Mouse (Mus musculus) MEL (cell line): Measurements from ENCODE around the gene Fzd4. TPM values are rescaled to one million over a fixed set of nuclear protein-coding genes. Genes with fewer than 3 reads are reported as not detected.
A peak's percentile ranks its signal among the peaks of the same experiment; 100 is the strongest.

Experiments
- DNase-seq: peaks from one replicate; pipeline ENCODE4 v3.0.0; 2011; ENCODE audit warnings: low read depth, low spot score
- H3K27ac ChIP-seq: 2 replicates; pipeline ENCODE4 v1.5.1; 2012; ENCODE audit warnings: low read depth, mild to moderate bottlenecking, control low read depth, low read length, moderate library complexity; ENCODE audit not compliant: control insufficient read depth
- H3K27me3 ChIP-seq, 2 experiments: fragments of 150-350 bp in 1 of 2; sonication (generic) in 1 of 2; 2 replicates each; pipeline ENCODE4 v1.6.1; 2012; ENCODE audit warnings: low read length in 2 of 2, mild to moderate bottlenecking in 2 of 2, improper control_type of control experiment in 1 of 2, moderate library complexity in 1 of 2; ENCODE audit not compliant: insufficient read depth in 2 of 2, control insufficient read depth in 1 of 2
- H3K36me3 ChIP-seq, 2 experiments: 2 replicates each; pipeline ENCODE4 v1.6.1; 2012 to 2014; ENCODE audit warnings: low read length in 2 of 2, improper control_type of control experiment in 1 of 2, inconsistent platforms in 1 of 2, mild to moderate bottlenecking in 1 of 2; ENCODE audit not compliant: insufficient read depth in 2 of 2, control insufficient read depth in 1 of 2
- H3K4me1 ChIP-seq, 2 experiments: fragments of 150-350 bp in 1 of 2; sonication (generic) in 1 of 2; 2 replicates each; pipeline ENCODE4 v1.6.1; 2012; ENCODE audit warnings: low read length in 2 of 2, improper control_type of control experiment in 1 of 2, mild to moderate bottlenecking in 1 of 2; ENCODE audit not compliant: insufficient read depth in 2 of 2, control insufficient read depth in 1 of 2
- H3K4me3 ChIP-seq, 2 experiments: fragments of 150-350 bp in 1 of 2; sonication (generic) in 1 of 2; 2 replicates each; pipeline ENCODE4 v1.5.1; 2012; ENCODE audit warnings: low read depth in 2 of 2, low read length in 2 of 2, mild to moderate bottlenecking in 2 of 2, moderate library complexity in 2 of 2, control low read depth in 1 of 2, improper control_type of control experiment in 1 of 2; ENCODE audit not compliant: control insufficient read depth in 1 of 2, insufficient read depth in 1 of 2
- H3K79me2 ChIP-seq: 2 replicates; pipeline ENCODE4 v1.6.1; 2012; ENCODE audit warnings: mild to moderate bottlenecking, low read length, moderate library complexity; ENCODE audit not compliant: control insufficient read depth, poor library complexity, insufficient read depth
- H3K9ac ChIP-seq: 2 replicates; pipeline ENCODE4 v1.6.1; 2012; ENCODE audit warnings: low read depth, mild to moderate bottlenecking, control low read depth, low read length, moderate library complexity; ENCODE audit not compliant: control insufficient read depth, poor library complexity, severe bottlenecking
- H3K9me3 ChIP-seq: fragments of 150-350 bp; sonication (generic); replicated peaks from 2 replicates; pipeline ENCODE4 v1.6.1; 2012; ENCODE audit warnings: mild to moderate bottlenecking, low read length, improper control_type of control experiment, moderate library complexity; ENCODE audit not compliant: insufficient read depth
- CHD1 ChIP-seq: IDR thresholded peaks from 2 replicates; pipeline ENCODE4 v1.6.1; 2012; ENCODE audit warnings: low read depth, mild to moderate bottlenecking, inconsistent platforms, low read length, improper control_type of control experiment
- E2F4 ChIP-seq: IDR thresholded peaks from 2 replicates; pipeline ENCODE4 v1.6.1; 2011; ENCODE audit warnings: low read depth, low read length, improper control_type of control experiment, borderline replicate concordance
- EP300 ChIP-seq, 2 experiments: IDR thresholded peaks; 2 replicates each; pipeline ENCODE4 v1.6.1; 2011; ENCODE audit warnings: improper control_type of control experiment in 2 of 2, low read length in 2 of 2, low read depth in 1 of 2, mild to moderate bottlenecking in 1 of 2
- ETS1 ChIP-seq: IDR thresholded peaks from 2 replicates; pipeline ENCODE4 v1.6.1; 2012; ENCODE audit warnings: low read depth, mild to moderate bottlenecking, inconsistent platforms, low read length, improper control_type of control experiment, moderate library complexity
- GABPA ChIP-seq: IDR thresholded peaks from 2 replicates; pipeline ENCODE4 v1.6.1; 2012; ENCODE audit warnings: low read depth, mild to moderate bottlenecking, inconsistent platforms, low read length, improper control_type of control experiment, moderate library complexity
- GATA1 ChIP-seq: IDR thresholded peaks from 2 replicates; pipeline ENCODE4 v1.6.1; 2011; ENCODE audit warnings: low read depth, low read length, improper control_type of control experiment
- HCFC1 ChIP-seq: IDR thresholded peaks from 2 replicates; pipeline ENCODE4 v1.6.1; 2012; ENCODE audit warnings: low read depth, mild to moderate bottlenecking, inconsistent platforms, low read length, improper control_type of control experiment, moderate library complexity
- MAX ChIP-seq: IDR thresholded peaks from 2 replicates; pipeline ENCODE4 v1.6.1; 2011; ENCODE audit warnings: low read length, improper control_type of control experiment
- MAZ ChIP-seq: IDR thresholded peaks from 2 replicates; pipeline ENCODE4 v1.6.1; 2012; ENCODE audit warnings: low read depth, mild to moderate bottlenecking, inconsistent platforms, low read length, improper control_type of control experiment
- POLR2A ChIP-seq, 2 experiments: IDR thresholded peaks; 2 replicates each; pipeline ENCODE4 v1.6.1; 2011 to 2012; ENCODE audit warnings: low read length in 2 of 2, mild to moderate bottlenecking in 2 of 2, control low read depth in 1 of 2, improper control_type of control experiment in 1 of 2, low read depth in 1 of 2, moderate library complexity in 1 of 2; ENCODE audit not compliant: control insufficient read depth in 1 of 2, insufficient read depth in 1 of 2, poor library complexity in 1 of 2
- POLR2AphosphoS2 ChIP-seq: IDR thresholded peaks from 2 replicates; pipeline ENCODE4 v1.6.1; 2011; ENCODE audit warnings: low read length, improper control_type of control experiment
- RCOR1 ChIP-seq: IDR thresholded peaks from 2 replicates; pipeline ENCODE4 v1.6.1; 2012; ENCODE audit warnings: low read depth, mild to moderate bottlenecking, inconsistent platforms, low read length, improper control_type of control experiment
- SIN3A ChIP-seq: IDR thresholded peaks from 2 replicates; pipeline ENCODE4 v1.6.1; 2012; ENCODE audit warnings: low read length, improper control_type of control experiment, inconsistent platforms
- USF1 ChIP-seq: IDR thresholded peaks from 2 replicates; pipeline ENCODE4 v1.6.1; 2014; ENCODE audit warnings: low read depth, mild to moderate bottlenecking, inconsistent platforms, low read length, improper control_type of control experiment, moderate library complexity
- ZMIZ1 ChIP-seq: IDR thresholded peaks from 2 replicates; pipeline ENCODE4 v1.6.1; 2012; ENCODE audit warnings: low read depth, mild to moderate bottlenecking, inconsistent platforms, low read length, improper control_type of control experiment, moderate library complexity
- ZNF384 ChIP-seq: IDR thresholded peaks from 2 replicates; pipeline ENCODE4 v1.6.1; 2012; ENCODE audit warnings: low read depth, mild to moderate bottlenecking, inconsistent platforms, low read length, improper control_type of control experiment
- polyA plus RNA-seq, 2 experiments: library from polyadenylated mRNA; stranded (reverse) in 1 of 2; unstranded in 1 of 2; fragments of >175 nt in 1 of 2; fragments of >200 nt in 1 of 2; gene quantifications; 2 replicates each; pipeline versions ENCODE4 v1.2.1 to v1.2.4; 2012; ENCODE audit warnings: low replicate concordance in 2 of 2, low read depth in 1 of 2; ENCODE audit not compliant: insufficient read length in 2 of 2, insufficient read depth in 1 of 2, missing spikeins in 1 of 2
- total RNA-seq: library from RNA; depleted of rRNA; stranded (reverse); fragments of 300-350 nt; gene quantifications from 2 replicates; pipeline ENCODE4 v1.2.3, GENCODE M21; 2012

Gene Fzd4
- total and polyA plus RNA-seq, 3 experiments, result 0.08 to 1.1 TPM; not detected in 1

DNA sequence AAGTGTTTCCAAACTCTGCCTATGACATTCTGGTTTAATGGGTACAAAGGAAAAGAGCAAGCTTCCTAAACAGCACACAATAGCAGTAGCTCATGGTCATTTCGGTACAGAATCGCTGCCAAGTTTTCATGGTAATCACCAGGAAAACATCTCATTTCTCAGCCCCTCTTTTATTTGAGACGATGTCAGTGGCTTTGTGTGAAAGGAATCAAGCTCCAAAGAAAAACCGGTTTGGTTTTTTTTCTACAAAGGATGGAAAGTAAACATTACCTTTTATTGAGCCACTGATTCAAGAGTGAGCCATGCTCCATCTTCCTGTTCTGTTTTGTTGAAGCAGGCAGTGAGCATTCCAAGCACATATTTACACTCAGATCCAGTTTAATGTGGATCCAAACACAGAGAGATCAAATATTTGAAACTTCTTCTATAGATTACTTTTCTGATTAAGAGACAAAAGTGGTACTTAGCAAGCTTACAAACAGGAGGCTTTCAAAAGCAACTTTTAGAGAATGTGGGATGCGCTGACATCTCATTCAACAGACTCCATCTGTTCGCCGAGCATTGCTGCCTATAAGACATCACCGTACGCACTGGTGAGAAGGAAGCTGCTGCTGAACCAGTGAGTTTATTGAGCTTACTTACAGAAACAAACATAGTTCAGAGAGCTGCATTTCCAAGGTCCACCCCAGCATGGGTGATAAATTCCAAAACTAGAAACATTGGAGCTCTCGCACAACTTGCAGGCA lies 38.8 kb upstream of the Fzd4 start:
- Histone ChIP-seq H3K36me3 (no peaks in the 10 kb centered on the region), H3K79me2 (no peaks in the 10 kb centered on the region), H3K4me3 (no peak overlapping the region), H3K9ac (no peak overlapping the region), H3K4me1 (no peaks in the 10 kb centered on the region), H3K27me3 (peaks cover 0 to 5% of the 10 kb centered on the region in 2 experiments; a peak in 2 of 4 replicates), H3K27ac (no peak overlapping the region), H3K9me3 (no peaks in the 10 kb centered on the region)
- DNase-seq, result no peak
- no peak for TF ChIP-seq GABPA
- no peak for TF ChIP-seq SIN3A
- TF ChIP-seq ETS1, result no peak
- TF ChIP-seq MAZ, result no peak
- TF ChIP-seq ZMIZ1, result no peak
- TF ChIP-seq EP300 (IDR thresholded peaks at IDR 0.05; ENCODE audit: low read depth in 1 of 2, low read length in 2 of 2), result no peak
- no peak for TF ChIP-seq MAX
- no peak for TF ChIP-seq E2F4
- no peak for TF ChIP-seq CHD1
- TF ChIP-seq GATA1, result no peak
- TF ChIP-seq POLR2AphosphoS2, result no peak
- TF ChIP-seq POLR2A (IDR thresholded peaks at IDR 0.05; ENCODE audit: control insufficient read depth in 1 of 2, insufficient read depth in 1 of 2, low read depth in 1 of 2, low read length in 2 of 2, poor library complexity in 1 of 2), result no peak
- TF ChIP-seq RCOR1, result no peak
- TF ChIP-seq USF1, result no peak
- TF ChIP-seq HCFC1, result no peak
- no peak for TF ChIP-seq ZNF384

DNA sequence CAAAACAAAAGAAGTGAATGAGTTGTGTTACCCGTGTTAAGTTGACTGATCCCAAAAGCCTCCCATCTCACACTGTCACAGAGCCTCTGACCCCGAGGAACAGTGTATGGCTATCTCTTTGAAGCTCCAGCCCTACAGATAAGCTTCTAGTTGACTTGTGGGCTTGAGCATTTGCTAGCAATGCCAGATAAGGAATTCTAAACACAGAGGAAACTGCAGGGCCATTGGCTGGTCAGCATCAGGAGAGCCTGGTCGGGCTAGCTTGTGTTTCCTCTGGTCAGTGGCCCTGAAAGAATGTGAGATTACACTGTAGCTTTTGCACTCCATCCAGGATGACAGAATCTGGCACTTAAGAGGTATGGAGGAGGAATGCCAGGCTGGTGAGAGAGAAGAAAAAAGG lies 36.5 kb upstream of the Fzd4 start:
- H3K36me3 ChIP-seq, result no peaks in the 10 kb centered on the region
- H3K79me2 ChIP-seq, result no peaks in the 10 kb centered on the region
- no peaks in the 10 kb centered on the region for H3K4me1 ChIP-seq
- no peak overlapping the region for H3K4me3 ChIP-seq
- TF ChIP-seq GATA1, result 0 out of 2 replicates have a peak, but pooled peaks have one; percentile 14
- TF ChIP-seq POLR2A (IDR thresholded peaks at IDR 0.05; ENCODE audit: control insufficient read depth in 1 of 2, insufficient read depth in 1 of 2, low read depth in 1 of 2, low read length in 2 of 2, poor library complexity in 1 of 2), result no peak
- no peak overlapping the region for H3K27ac ChIP-seq
- no peak overlapping the region for H3K9ac ChIP-seq
- DNase-seq, result no peak
- H3K9me3 ChIP-seq, result no peaks in the 10 kb centered on the region
- H3K27me3 ChIP-seq, result peaks cover 0 to 4% of the 10 kb centered on the region in 2 experiments; a peak in 3 of 4 replicates
